Mouse (Mus musculus): ENCODE measurements at regions not wholly inside any gene's neighbourhood (a gene's known extent, or its start where the extent isn't known, plus 50 kb on each side); places are given as distances from the start of the nearest gene placed in this dataset.

GRCm38 (mm10) chr9:100097028-100097427, 221.1 kb upstream of the Sox14 start:
- CTCF ChIA-PET, result no interaction called here

GRCm38 (mm10) chr9:100095559-100095959, 219.6 kb upstream of the Sox14 start:
- CTCF ChIA-PET, result no interaction called here

- CTCF ChIA-PET, result no interaction called here
These were observed 219.1 kb upstream of the Sox14 start for GRCm38 (mm10) chr9:100094956-100095558.

- CTCF ChIA-PET, result no interaction called here
These were observed 195.2 kb upstream of the Sox14 start for GRCm38 (mm10) chr9:100071141-100071540.

- CTCF ChIA-PET, result no interaction called here
These were observed 182.6 kb upstream of the Sox14 start for GRCm38 (mm10) chr9:100058541-100058940.

GRCm38 (mm10) chr9:100046213-100046807, 170.3 kb upstream of the Sox14 start:
- CTCF ChIA-PET, result no interaction called here

GRCm38 (mm10) chr9:100045636-100046035, 169.7 kb upstream of the Sox14 start:
- CTCF ChIA-PET, result no interaction called here

GRCm38 (mm10) chr9:100041776-100042175, 165.8 kb upstream of the Sox14 start:
- CTCF ChIA-PET, result no interaction called here

GRCm38 (mm10) chr9:100023641-100024040, 147.7 kb upstream of the Sox14 start:
- CTCF ChIA-PET, result no interaction called here

GRCm38 (mm10) chr9:100022035-100022434, 146.1 kb upstream of the Sox14 start:
- CTCF ChIA-PET, result no interaction called here

- CTCF ChIA-PET, result no interaction called here
These were observed 119.2 kb upstream of the Sox14 start for GRCm38 (mm10) chr9:99995204-99995603.

GRCm38 (mm10) chr9:99994285-99995144, 118.5 kb upstream of the Sox14 start:
- CTCF ChIA-PET, result interaction anchor here (0.8 kb wide), 1 partner anchor 1948 kb away, joined by 8 read pairs; no protein-coding TSS in a partner anchor

GRCm38 (mm10) chr9:99987376-99987775, 111.4 kb upstream of the Sox14 start:
- CTCF ChIA-PET, result no interaction called here

GRCm38 (mm10) chr9:99980734-99981133, 104.8 kb upstream of the Sox14 start:
- CTCF ChIA-PET, result no interaction called here

GRCm38 (mm10) chr9:99961561-99961960, 85.6 kb upstream of the Sox14 start:
- CTCF ChIA-PET, result no interaction called here

- CTCF ChIA-PET, result no interaction called here
These were observed 78.8 kb upstream of the Sox14 start for GRCm38 (mm10) chr9:99954720-99955119.

GRCm38 (mm10) chr9:99954038-99954618, 78.2 kb upstream of the Sox14 start:
- CTCF ChIA-PET, result no interaction called here
